Mouse (Mus musculus) stomach, postnatal 0 days (tissue): ENCODE results near the gene Jak2.

Experiments
- CTCF ChIP-seq: IDR thresholded peaks from 2 replicates; pipeline ENCODE4 v1.5.1; 2016; ENCODE audit warnings: antibody characterized with exemption, low read depth, mild to moderate bottlenecking, moderate library complexity
- EP300 ChIP-seq: optimal IDR thresholded peaks from 2 replicates; pipeline ENCODE3; 2016; ENCODE audit warnings: antibody characterized with exemption

DNA sequence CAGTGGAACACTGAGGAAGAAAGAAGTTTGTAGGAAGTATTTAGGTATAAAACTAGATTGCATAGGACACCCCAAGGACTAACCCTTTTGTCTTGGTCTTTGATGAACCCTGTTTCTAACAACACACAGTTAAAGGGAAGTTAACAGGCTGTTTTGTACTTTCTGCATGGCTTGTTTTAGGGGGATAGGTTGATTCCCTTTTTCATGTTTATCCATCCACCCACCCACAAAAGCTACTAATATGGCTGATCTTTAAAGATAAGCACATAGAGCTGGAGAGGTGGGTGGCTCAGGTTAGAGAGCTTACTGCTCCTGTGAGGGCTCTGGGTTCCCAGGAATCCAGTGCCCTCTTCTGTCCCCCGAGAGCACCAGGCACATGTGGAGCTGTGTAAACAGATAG is 11.9 kb downstream of the Jak2 start:
- TF ChIP-seq CTCF (no peak), EP300 (no peak)
